Mouse (Mus musculus) left cerebral cortex, adult 8-10 months (tissue): ENCODE measurements at regions not wholly inside any gene's neighbourhood (a gene's known extent, or its start where the extent isn't known, plus 50 kb on each side); places are given as distances from the start of the nearest gene placed in this dataset.
A peak's percentile ranks its signal among the peaks of the same experiment; 100 is the strongest.
"Not testable (repeated sequence)": the region's sequence is repeated elsewhere in the genome, so short reads cannot be mapped to it uniquely, and the experiment has no call there.

Source experiments
- DNase-seq, 2 experiments: peaks; one replicate each; pipeline ENCODE4 v3.0.0; 2022; ENCODE audit warnings: low spot score in 2 of 2

- DNase-seq, result no peak
Observed at GRCm38 (mm10) chr14:120741492-120742054, 169.5 kb upstream of the Ipo5 start.

- no peak for DNase-seq
Observed at GRCm38 (mm10) chr14:120754011-120754410, 157.0 kb upstream of the Ipo5 start.

DNA sequence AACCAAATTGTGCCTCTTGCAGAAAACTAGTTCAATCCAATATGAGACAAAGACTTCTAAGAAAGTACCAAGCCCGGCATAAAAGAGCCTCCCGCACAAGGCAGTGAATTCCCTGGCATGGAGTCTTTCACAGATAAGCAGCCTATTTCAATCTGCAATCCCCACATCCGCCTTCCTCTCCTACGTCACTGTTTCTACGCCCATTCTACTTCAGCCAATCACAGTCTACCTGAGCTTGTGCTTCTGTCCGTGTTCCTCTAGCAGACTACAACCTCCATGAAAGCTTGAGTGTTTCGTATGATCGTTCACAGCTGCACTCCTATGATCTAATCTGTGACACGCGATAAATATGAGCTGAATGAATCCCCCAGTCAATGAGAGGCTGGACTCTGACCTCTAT is 155.6 kb upstream of the Ipo5 start:
- DNase-seq, result no peak

GRCm38 (mm10) chr14:120758200-120758830 is 152.7 kb upstream of the Ipo5 start:
- DNase-seq, result no peak

GRCm38 (mm10) chr14:120762168-120762567 is 148.9 kb upstream of the Ipo5 start:
- no peak for DNase-seq

DNA sequence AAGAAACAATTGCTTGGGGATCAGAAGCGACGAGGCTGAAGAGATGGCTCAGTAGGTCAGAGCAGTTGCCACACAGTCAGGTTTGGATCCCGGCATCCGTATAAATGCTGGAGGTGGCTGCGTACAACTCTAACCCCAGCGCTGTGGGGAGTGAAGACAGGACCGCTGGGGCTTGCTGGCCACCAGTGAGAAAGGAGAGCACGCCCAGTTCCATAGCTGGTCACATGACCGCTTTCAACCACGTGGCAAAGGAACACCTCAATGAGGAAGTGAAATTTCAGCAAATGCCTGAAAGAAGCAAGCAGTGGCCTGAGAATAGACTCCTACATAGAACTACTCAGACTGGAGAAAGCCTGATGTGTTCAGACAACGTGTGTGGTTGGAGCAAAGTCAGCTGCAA is 148.3 kb upstream of the Ipo5 start:
- DNase-seq, result no peak

DNA sequence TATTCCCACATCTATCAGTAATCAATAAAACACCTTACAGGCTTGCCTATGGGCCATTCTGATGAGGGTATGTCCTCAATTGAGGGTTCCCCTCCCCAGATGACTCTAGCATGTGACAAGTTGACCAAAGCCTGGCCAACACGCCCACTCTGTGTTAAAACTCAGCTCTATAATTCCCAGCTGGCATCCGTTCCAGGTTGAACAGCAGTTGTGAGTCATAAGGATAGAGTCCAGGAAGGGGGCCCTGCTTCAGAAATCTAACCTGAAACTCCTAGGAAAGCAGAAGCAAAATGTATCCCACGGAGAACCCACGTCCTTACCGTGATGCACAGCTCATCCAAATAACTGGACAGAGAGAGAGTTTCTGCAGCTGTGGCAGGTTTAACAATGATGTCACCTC is 147.2 kb upstream of the Ipo5 start:
- DNase-seq, result peak in 1 of 2 experiments; percentile 56

DNA sequence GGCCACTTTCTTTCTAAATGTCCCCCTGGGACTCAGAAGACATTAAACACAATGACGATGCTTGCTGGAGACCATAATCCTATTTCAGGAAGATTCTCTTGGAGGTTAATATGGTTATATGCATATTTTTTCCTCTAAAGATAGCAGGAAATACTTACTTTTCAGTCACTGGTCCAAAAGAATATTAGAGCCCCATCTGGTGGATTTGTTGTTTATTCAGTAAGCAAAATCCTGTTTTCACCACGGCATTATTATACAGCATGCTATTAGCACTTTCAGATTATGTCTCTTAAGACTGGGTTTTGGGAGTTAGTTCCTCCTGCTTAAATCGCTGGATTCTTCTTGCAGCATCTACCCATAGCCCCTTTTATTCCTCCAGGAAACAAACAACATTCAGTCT is 146.6 kb upstream of the Ipo5 start:
- DNase-seq, result no peak

- no peak for DNase-seq
Observed at GRCm38 (mm10) chr14:120766451-120766850, 144.6 kb upstream of the Ipo5 start.

GRCm38 (mm10) chr14:120770579-120770978 is 140.4 kb upstream of the Ipo5 start:
- no peak for DNase-seq

- not testable (repeated sequence) for DNase-seq
Observed at GRCm38 (mm10) chr14:120773001-120773400, 138.0 kb upstream of the Ipo5 start.

GRCm38 (mm10) chr14:120791828-120792554 is 119.0 kb upstream of the Ipo5 start:
- DNase-seq, result no peak

DNA sequence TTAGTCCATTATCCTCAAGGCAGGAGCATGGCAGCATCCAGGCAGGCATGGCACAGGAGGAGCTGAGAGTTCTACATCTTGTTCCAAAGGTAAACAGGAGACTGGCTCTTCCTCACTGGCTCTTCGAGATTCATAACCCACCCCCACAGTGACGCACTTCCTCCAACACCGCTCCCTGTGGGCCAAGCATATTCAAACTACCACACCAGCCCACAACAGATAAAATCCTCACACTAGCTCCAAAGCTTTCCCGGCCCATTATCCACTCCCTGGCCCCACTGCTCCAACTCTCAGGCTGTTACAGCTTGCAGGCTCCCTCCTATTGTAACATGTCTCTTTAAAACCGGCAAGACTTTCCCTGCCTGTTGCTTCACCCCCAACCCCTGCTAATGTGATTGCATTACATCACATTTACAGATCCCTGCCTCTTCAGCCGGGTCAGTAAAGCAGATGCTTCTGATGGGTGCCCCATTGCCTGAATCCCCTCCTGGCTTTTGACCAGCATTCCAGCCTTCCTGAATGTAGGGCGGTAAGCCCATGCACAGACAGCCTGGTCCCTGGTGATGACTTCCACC is 113.0 kb upstream of the Ipo5 start:
- DNase-seq, result no peak

DNA sequence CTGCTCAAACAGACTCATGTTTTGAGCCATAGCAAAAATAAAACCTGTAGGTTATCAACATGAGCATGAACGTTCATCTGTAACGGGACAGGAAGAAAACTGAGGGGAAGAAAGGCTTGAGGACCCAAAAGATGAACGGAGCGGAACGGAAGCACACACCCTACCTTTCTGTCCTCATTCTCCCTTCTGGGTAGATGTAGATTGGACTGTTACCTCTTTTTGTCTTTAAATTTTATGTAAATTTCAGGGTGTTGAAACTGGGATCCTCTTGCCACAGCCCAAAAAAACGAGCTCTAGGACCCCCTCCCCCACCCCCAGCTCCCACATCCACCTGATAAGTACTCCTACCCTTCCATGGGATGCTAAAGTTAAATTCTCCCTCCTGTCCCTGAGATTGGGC is 107.8 kb upstream of the Ipo5 start:
- DNase-seq, result no peak

GRCm38 (mm10) chr14:120803739-120804138 is 107.3 kb upstream of the Ipo5 start:
- no peak for DNase-seq

DNA sequence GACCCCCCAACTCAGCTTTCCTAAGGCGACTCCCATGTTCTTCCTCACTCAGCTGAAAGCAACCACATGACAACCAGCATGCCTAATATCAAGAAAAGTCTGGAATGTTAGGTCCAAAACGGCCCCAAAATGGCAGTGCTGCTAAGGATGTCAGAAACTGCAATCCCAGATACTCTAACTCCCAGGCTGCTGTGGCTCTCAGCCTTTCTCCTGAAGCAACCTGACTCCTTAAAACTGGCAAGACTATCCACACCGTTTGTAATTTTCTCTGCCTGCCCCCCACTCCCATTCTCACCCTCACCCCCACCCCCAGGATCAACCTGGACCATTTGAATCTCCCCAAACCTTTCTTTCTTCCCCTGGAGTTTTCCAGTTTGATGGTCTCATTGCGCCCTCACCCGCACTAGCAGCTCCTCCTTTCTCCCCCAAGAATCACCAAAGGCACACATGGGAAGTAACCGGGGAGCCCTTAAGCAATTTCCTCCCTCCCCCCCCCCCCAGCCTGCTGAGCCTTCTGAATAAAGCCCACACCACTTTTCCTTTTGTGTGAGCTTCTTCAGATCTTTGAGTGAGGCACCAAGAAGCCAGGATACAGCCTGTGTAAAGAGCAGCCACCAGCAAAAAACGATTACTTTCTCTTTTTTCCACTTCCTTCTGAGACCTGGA is 106.7 kb upstream of the Ipo5 start:
- DNase-seq, result no peak

- no peak for DNase-seq
Observed at GRCm38 (mm10) chr14:120805137-120805536, 105.9 kb upstream of the Ipo5 start.

DNA sequence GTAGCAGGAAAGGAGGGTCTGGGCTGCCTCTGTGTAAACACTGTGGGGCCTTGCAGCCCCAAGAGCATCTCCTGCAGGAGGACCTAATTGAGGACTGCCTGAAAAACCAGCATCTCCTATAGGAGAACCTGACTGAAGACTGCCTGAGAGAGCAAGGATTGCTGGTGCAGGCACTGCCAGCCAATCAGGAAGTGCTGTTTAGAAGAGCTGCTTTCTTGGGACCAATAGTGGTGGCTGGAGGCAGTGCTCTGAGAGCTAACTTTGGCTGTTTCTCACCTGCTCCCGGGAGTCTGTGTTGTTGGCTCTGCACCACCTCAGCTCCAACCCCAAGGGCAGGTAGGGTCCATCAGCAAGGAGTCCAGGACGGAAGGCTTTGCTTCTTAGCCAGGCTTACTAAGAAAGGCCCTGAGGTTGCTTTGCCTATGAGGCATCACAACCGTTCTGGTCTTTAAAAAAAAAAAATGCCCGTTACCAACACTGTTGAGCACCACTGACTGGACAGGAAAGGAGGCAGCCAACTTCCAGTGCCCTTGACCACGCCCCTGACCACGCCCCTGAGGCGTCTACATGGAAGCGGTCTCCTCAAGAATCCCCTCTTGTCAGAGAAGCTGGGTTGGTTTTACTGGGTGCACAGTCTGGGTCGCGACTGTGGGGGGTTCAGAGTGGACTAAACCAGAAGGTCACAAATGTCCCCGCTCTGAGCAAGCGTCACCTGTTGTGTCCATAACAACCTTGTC is 105.0 kb upstream of the Ipo5 start:
- DNase-seq, result not testable (repeated sequence)

GRCm38 (mm10) chr14:120806553-120806893 is 104.5 kb upstream of the Ipo5 start:
- DNase-seq, result no peak

DNA sequence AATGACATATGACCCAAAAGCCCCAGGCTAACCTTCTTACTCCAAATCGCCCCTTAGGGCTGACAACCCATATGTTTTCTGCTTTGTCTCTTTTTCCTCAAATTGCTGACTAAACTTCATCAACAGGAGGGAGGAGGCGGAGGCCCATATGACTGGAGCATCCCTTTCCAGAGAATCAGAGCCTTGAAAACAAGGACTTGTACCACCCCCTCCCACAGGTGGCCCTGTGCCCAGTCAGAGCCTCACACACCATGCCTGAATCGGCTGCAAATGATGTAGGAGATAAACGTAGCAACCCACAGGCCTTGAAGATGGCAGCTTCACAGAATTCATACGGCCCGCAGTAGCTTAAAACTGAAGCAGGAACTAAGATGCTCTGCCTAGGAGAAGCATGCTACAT is 101.7 kb upstream of the Ipo5 start:
- peak in 1 of 2 experiments; percentile 90 for DNase-seq

GRCm38 (mm10) chr14:120813938-120814337 is 97.1 kb upstream of the Ipo5 start:
- no peak for DNase-seq
